Mouse (Mus musculus) cerebral cortex, adult 2 months (tissue): ENCODE measurements around the gene Dusp19.

ENCODE experiments used
- WGBS: fragments of 180-500 bp; shearing (Covaris S2); methylation state at CpG from one replicate; pipeline ENCODE4 v1.1.7; 2018; 5-methylcytosine and 5-hydroxymethylcytosine counted together

Gene Dusp19

GRCm38 (mm10) chr2:80638364-80639241, 21.8 kb downstream of the Dusp19 start:
- WGBS = under 1% methylated on average over 45 of the region's 45 CpGs

- 4% methylated on average over 8 of the region's 8 CpGs for WGBS
Measured at GRCm38 (mm10) chr2:80639398-80639797, 22.6 kb downstream of the Dusp19 start.

- 39% methylated on average over 3 of the region's 3 CpGs for WGBS
Measured at GRCm38 (mm10) chr2:80639864-80640263, 23.0 kb downstream of the Dusp19 start.

- WGBS = 97% methylated on average over 2 of the region's 2 CpGs
Measured at GRCm38 (mm10) chr2:80662682-80663081, 45.8 kb downstream of the Dusp19 start.

GRCm38 (mm10) chr2:80667396-80667964, 50.6 kb downstream of the Dusp19 start:
- 74% methylated on average over 5 of the region's 5 CpGs for WGBS

- WGBS = 78% methylated on average over 11 of the region's 11 CpGs
Measured at GRCm38 (mm10) chr2:80669868-80670666, 53.2 kb downstream of the Dusp19 start.

GRCm38 (mm10) chr2:80678803-80679202, 62.0 kb downstream of the Dusp19 start:
- 80% methylated on average over 8 of the region's 8 CpGs for WGBS
